Mouse (Mus musculus) cerebellum, adult 2 months (tissue): ENCODE measurements at regions not wholly inside any gene's neighbourhood (a gene's known extent, or its start where the extent isn't known, plus 50 kb on each side); places are given as distances from the start of the nearest gene placed in this dataset.

Experiments
- DNase-seq, 2 experiments: peaks; one replicate each; pipeline ENCODE4 v3.0.0; 2021
- H3K27ac ChIP-seq: fragments of 200-500 bp; 2 replicates; pipeline ENCODE4 v1.5.1; 2012; ENCODE audit warnings: low read length, control low read depth, inconsistent platforms; ENCODE audit not compliant: insufficient read depth
- H3K27me3 ChIP-seq: fragments of 200-500 bp; 2 replicates; pipeline ENCODE4 v1.6.1; 2012; ENCODE audit warnings: inconsistent platforms, mild to moderate bottlenecking, low read length, moderate library complexity; ENCODE audit not compliant: control insufficient read depth, insufficient read depth
- H3K4me1 ChIP-seq: fragments of 200-500 bp; 2 replicates; pipeline ENCODE4 v1.6.1; 2011; ENCODE audit warnings: low read length; ENCODE audit not compliant: control insufficient read depth, insufficient read depth
- H3K4me3 ChIP-seq: fragments of 200-500 bp; replicated peaks from 2 replicates; pipeline ENCODE3; 2011; ENCODE audit warnings: mild to moderate bottlenecking, low read depth, low read length, control low read depth; ENCODE audit not compliant: insufficient read depth
- CTCF ChIP-seq: fragments of 200-500 bp; IDR thresholded peaks from 2 replicates; pipeline ENCODE4 v1.5.1; 2011; ENCODE audit warnings: low read depth, mild to moderate bottlenecking, control low read depth, low read length, moderate library complexity, borderline replicate concordance; ENCODE audit not compliant: insufficient read depth
- POLR2A ChIP-seq: fragments of 200-500 bp; IDR thresholded peaks from 2 replicates; pipeline ENCODE4 v1.6.1; 2011; ENCODE audit warnings: low read length, control low read depth, borderline replicate concordance; ENCODE audit not compliant: insufficient read depth
- WGBS: fragments of 180-500 bp; shearing (Covaris S2); methylation state at CpG from one replicate; pipeline ENCODE4 v1.1.7; 2018; 5-methylcytosine and 5-hydroxymethylcytosine counted together

- 58% methylated on average over 6 of the region's 6 CpGs for WGBS
- Histone ChIP-seq H3K4me1 (no peaks in the 10 kb centered on the region), H3K27ac (no peak overlapping the region), H3K27me3 (no peaks in the 10 kb centered on the region), H3K4me3 (no peak overlapping the region)
- no peak for DNase-seq
- TF ChIP-seq CTCF: no peak
- TF ChIP-seq POLR2A: no peak
Measured at GRCm38 (mm10) chr4:75588095-75588875, 310.2 kb upstream of the Dmac1 start.

- no peak for DNase-seq
- 98% methylated on average over 1 of the region's 1 CpGs for WGBS
- Histone ChIP-seq H3K4me3 (no peak overlapping the region), H3K4me1 (no peaks in the 10 kb centered on the region), H3K27ac (no peak overlapping the region), H3K27me3 (no peaks in the 10 kb centered on the region)
- no peak for TF ChIP-seq CTCF
- TF ChIP-seq POLR2A: no peak
Measured at GRCm38 (mm10) chr4:75579865-75580264, 301.8 kb upstream of the Dmac1 start.

DNA sequence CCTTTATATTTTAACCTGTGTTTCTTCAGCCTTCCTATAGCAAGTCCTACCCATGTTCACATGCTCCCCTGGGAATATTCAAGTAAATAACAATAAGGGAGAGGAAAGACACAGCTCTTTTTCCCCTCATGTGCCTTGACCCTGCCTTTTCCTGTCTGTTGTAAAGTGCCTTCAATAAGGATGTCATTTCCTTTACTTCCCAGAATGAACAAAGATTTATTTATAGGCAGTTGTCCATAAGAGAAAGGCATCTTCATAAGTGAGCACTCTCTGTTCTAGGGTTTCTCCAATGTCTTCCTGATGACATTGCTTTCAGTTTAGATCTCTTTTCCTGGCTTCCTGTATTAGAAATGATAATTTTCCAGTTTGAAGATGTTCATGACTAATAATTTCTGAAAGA, 294.5 kb upstream of the Dmac1 start:
- Histone ChIP-seq H3K27me3 (no peaks in the 10 kb centered on the region), H3K4me3 (no peak overlapping the region), H3K4me1 (no peaks in the 10 kb centered on the region), H3K27ac (no peak overlapping the region)
- TF ChIP-seq POLR2A (no peak), CTCF (no peak)
- no peak for DNase-seq

GRCm38 (mm10) chr4:75567630-75568029, 289.5 kb upstream of the Dmac1 start:
- peaks cover under 1% of the 10 kb centered on the region; the same call in 1 of the 2 replicates for H3K4me1 ChIP-seq
- H3K4me3 ChIP-seq: no peak overlapping the region
- H3K27ac ChIP-seq: no peak overlapping the region
- 90% methylated on average over 2 of the region's 2 CpGs for WGBS
- DNase-seq: no peak
- TF ChIP-seq CTCF: no peak
- TF ChIP-seq POLR2A: no peak
- H3K27me3 ChIP-seq: no peaks in the 10 kb centered on the region

DNA sequence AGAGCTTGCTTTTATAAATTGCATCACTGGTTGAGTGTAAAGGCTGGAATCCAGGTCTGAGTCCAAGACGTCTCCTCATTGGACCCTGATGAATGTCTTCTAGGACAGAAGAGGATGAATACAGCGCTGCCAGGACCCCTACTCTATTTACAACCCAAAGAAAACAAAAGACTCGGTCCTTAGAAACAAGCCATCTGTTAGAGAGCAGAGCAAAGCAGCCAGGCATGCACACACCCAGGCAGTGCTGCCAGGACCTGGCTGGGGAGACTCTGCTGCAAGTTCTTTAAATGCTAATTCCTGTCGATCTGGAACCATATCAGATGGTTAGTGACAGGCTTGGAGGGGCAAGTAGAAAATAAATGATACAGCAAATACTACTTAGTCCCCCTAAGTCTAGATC, 284.4 kb upstream of the Dmac1 start:
- DNase-seq: peak; percentile 15 to 30
- TF ChIP-seq POLR2A: no peak
- no peak for TF ChIP-seq CTCF
- 13% methylated on average over 4 of the region's 4 CpGs for WGBS
- Histone ChIP-seq H3K27ac (no peak overlapping the region), H3K4me1 (peaks cover 7% of the 10 kb centered on the region; the same call in 1 of the 2 replicates), H3K27me3 (no peaks in the 10 kb centered on the region), H3K4me3 (no peak overlapping the region)

DNA sequence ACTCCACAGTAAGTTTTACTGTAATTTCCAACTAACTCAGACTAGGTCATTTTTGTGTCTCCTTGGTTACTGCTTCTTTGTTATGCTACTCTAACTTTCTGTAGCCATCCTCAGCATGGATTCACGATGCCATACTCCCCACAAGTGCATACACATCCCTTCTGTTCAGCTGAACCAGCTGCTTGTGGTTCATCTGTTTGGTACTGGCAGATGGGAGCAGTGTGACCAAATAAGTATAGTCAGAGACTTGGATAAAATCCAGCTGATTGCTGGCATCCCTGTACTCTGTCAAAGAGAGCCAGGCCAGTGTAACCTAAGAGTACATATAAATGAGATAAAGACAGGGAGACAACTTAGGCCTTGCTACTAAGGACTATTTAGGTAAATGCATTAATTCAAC, 283.7 kb upstream of the Dmac1 start:
- WGBS: 7% methylated on average over 1 of the region's 1 CpGs
- H3K4me3 ChIP-seq: no peak overlapping the region
- no peak overlapping the region for H3K27ac ChIP-seq
- H3K4me1 ChIP-seq: peaks cover 7% of the 10 kb centered on the region; the same call in 1 of the 2 replicates
- DNase-seq: peak in 1 of 2 experiments; percentile 44
- TF ChIP-seq POLR2A (no peak), CTCF (no peak)
- no peaks in the 10 kb centered on the region for H3K27me3 ChIP-seq

DNA sequence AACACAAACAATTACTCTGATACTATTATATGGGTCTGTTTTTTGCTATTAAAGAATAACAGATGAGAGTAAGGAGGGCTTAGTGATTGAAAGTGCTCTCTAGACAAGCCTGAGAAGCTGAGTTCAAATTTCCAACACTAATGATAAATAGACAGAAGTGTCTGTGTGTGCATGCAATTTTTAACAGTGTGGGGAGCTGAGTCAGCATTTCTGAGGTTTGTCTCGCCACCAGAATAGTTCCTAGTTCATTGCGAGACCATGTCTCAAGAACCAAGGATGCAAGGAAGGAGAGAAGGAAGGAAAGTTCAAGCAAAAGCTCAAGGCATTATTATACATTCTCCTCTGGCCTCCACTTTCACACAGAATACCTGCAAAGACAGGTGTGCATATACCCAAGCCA, 259.7 kb upstream of the Dmac1 start:
- DNase-seq: no peak
- no peak overlapping the region for H3K4me3 ChIP-seq
- no peaks in the 10 kb centered on the region for H3K27me3 ChIP-seq
- no peaks in the 10 kb centered on the region for H3K4me1 ChIP-seq
- H3K27ac ChIP-seq: no peak overlapping the region
- 94% methylated on average over 2 of the region's 2 CpGs for WGBS
- TF ChIP-seq POLR2A (no peak), CTCF (no peak)

DNA sequence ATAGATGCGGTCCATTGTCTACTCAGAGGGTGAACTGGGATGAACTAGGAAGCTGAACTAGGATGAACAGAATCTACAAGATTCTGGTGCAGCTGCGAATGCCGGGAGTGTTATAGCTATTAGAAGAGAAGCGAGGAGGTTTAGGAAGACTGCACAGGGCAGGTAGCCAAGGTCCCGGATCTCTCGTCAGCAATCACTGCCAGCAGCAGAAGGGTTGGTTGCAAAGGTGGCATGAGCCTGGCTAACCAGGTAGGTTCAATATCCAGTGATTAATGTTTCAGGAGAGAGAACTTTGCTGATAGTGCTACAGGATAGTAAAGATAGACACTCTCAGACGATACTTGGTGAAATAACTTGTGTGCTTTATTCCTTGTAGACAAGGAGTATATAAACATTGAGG, 257.0 kb upstream of the Dmac1 start:
- DNase-seq: peak in 1 of 2 experiments; percentile 17
- 56% methylated on average over 7 of the region's 7 CpGs for WGBS
- H3K4me3 ChIP-seq: no peak overlapping the region
- TF ChIP-seq POLR2A (no peak), CTCF (no peak)
- H3K27ac ChIP-seq: no peak overlapping the region
- no peaks in the 10 kb centered on the region for H3K4me1 ChIP-seq
- no peaks in the 10 kb centered on the region for H3K27me3 ChIP-seq

GRCm38 (mm10) chr4:75529607-75530006, 251.5 kb upstream of the Dmac1 start:
- TF ChIP-seq CTCF: no peak
- no peak for TF ChIP-seq POLR2A
- no peaks in the 10 kb centered on the region; the same call in 1 of the 2 replicates for H3K27me3 ChIP-seq
- no peak overlapping the region for H3K4me3 ChIP-seq
- no peaks in the 10 kb centered on the region for H3K4me1 ChIP-seq
- no peak overlapping the region for H3K27ac ChIP-seq
- DNase-seq: peak in 1 of 2 experiments; percentile 44
- 13% methylated on average over 2 of the region's 2 CpGs for WGBS
